Mouse (Mus musculus): ENCODE measurements around the gene Klhdc8b.

DNA sequence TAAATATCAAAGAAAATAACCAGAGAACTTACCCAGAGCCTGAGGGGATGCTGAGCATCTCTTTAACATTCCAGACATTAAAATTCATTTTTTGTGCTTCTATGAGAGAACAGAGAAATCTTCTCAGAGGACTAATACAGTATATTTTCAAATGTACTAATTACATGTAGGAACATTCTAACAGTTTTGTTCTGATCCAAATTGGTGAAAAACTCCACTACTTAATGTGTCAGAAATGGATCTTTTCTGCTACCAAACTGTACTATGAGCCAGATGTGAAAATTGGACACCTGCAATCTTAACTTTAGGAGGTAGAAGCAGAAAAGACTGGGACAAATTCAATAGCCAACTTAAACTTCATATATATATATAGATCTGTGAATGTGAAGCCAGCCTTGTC lies 33.0 kb downstream of the Klhdc8b start, which contains the start of gene Ccdc36:
- TF ChIP-seq E2F4 (IDR thresholded peaks at IDR 0.05; ENCODE audit: insufficient read depth) (no peak), REST (IDR thresholded peaks at IDR 0.05; ENCODE audit: insufficient read depth, insufficient read length) (no peak), POLR2A (IDR thresholded peaks at IDR 0.05; ENCODE audit: insufficient read length, low read depth) (no peak), MYOD1 (IDR thresholded peaks at IDR 0.05; ENCODE audit: control insufficient read depth in 1 of 3, insufficient read length in 2 of 3, low read depth in 2 of 3) (no peak), MAX (IDR thresholded peaks at IDR 0.05; ENCODE audit: low read depth) (no peak), CEBPB (IDR thresholded peaks at IDR 0.05; ENCODE audit: insufficient read depth, poor library complexity, severe bottlenecking) (no peak)
